ENCODE assay signal across 10 mouse cellular contexts in the genomic region with DNA sequence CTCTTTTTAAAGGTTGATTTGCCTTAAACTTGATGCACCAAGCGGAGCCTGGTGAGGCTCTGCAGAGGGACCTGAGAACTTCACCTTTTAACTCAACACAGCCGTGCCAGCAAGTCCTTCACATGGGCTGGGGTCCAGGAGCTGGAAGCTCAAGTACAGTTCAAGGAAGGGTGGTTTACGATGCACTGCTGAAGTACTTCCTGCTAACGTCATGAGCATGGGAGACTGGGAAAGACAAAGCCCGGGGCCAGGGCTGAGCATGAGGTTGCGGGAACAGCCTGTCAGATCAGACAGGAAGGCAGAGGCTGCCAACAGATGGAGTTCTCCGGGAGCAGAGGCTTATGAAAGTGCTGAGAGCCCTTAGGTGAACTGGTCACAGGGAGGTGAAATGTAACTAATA. TPM values are rescaled to one million over a fixed set of nuclear protein-coding genes. Genes with fewer than 3 reads are reported as not detected.
DNase-seq lines count a peak whose midpoint lies in the region; ATAC-seq and TF ChIP-seq lines count a peak whose summit lies in the region.
"Had no signal": no experiment of that assay in that cellular context is flagged by ENCODE, and none has a peak within 500 bp of the region (broad histone marks: within the 10 kb centered on the region; RNA-seq: fewer than 3 reads in every experiment).

No protein-coding gene starts in this region.

- DNase-seq in 416B (ENCODE audit: low read depth) (peak; percentile 37), MN1 (ENCODE audit: low spot score) (no peak)
- DNase-seq in adrenal gland, postnatal 36 days = peak; percentile 3 to 20
- DNase-seq in heart, postnatal 0 days (ENCODE audit: low spot score) = peak; percentile 84
- peak; percentile 53 for DNase-seq in limb, embryonic 11.5 days (ENCODE audit: low spot score)
- no peak for DNase-seq in spleen, postnatal 10 days (ENCODE audit: low spot score in 2 of 2)
- no peak for DNase-seq in hindbrain, embryonic 11.5 days (ENCODE audit: low spot score)
- DNase-seq in thymus, postnatal 0 days (ENCODE audit: low spot score) = no peak

- no peak for TF ChIP-seq EP300 in heart, postnatal 0 days (IDR thresholded peaks at IDR 0.05; ENCODE audit: low read depth)

- 0 out of 2 replicates have a peak overlapping the region, but pooled peaks have one; percentile 2 for H3K4me2 ChIP-seq in heart, postnatal 0 days (ENCODE audit: low read depth, low read length)
- H3K4me2 ChIP-seq in limb, embryonic 11.5 days (ENCODE audit: low read depth, severe bottlenecking) = no peak overlapping the region
- H3K4me2 ChIP-seq in hindbrain, embryonic 11.5 days (replicated peaks; ENCODE audit: low read depth, low read length) = no peak overlapping the region

- whole genome bisulfite sequencing in heart, postnatal 0 days = 16% methylated on average over 7 of the region's 7 CpGs
- WGBS in limb, embryonic 11.5 days = 20% methylated on average over 7 of the region's 7 CpGs
- 61% methylated on average over 7 of the region's 7 CpGs for WGBS in hindbrain, embryonic 11.5 days

- H3K27me3 ChIP-seq in heart, postnatal 0 days (ENCODE audit: control insufficient read depth, insufficient read depth, low read length) = no peaks in the 10 kb centered on the region
- H3K27me3 ChIP-seq in limb, embryonic 11.5 days (ENCODE audit: control insufficient read depth, insufficient read depth, low read length) = no peaks in the 10 kb centered on the region
- no peaks in the 10 kb centered on the region for H3K27me3 ChIP-seq in hindbrain, embryonic 11.5 days (ENCODE audit: control insufficient read depth, insufficient read depth, low read length)

- ATAC-seq in heart, postnatal 0 days (ENCODE audit: insufficient read depth, low read depth) = peak; percentile 89
- no peak for ATAC-seq in limb, embryonic 11.5 days (ENCODE audit: insufficient number of reproducible peaks, low FRiP score, low TSS enrichment, low read depth)
- no peak for ATAC-seq in hindbrain, embryonic 11.5 days (ENCODE audit: low FRiP score)

- H3K9me3 ChIP-seq in heart, postnatal 0 days (replicated peaks; ENCODE audit: control insufficient read depth, low read length) = no peaks in the 10 kb centered on the region
- H3K9me3 ChIP-seq in limb, embryonic 11.5 days (ENCODE audit: control insufficient read depth, low read length) = no peaks in the 10 kb centered on the region
- H3K9me3 ChIP-seq in hindbrain, embryonic 11.5 days (ENCODE audit: control insufficient read depth, low read length) = no peaks in the 10 kb centered on the region

- H3K36me3 ChIP-seq in heart, postnatal 0 days (replicated peaks; ENCODE audit: control insufficient read depth, insufficient read depth, low read length) = no peaks in the 10 kb centered on the region
- no peaks in the 10 kb centered on the region for H3K36me3 ChIP-seq in limb, embryonic 11.5 days (ENCODE audit: control insufficient read depth, insufficient read depth, low read length)
- H3K36me3 ChIP-seq in hindbrain, embryonic 11.5 days (ENCODE audit: control insufficient read depth, insufficient read depth, low read length) = no peaks in the 10 kb centered on the region

- no peaks in the 10 kb centered on the region for H3K4me1 ChIP-seq in heart, postnatal 0 days (ENCODE audit: control insufficient read depth, insufficient read depth)
- H3K4me1 ChIP-seq in limb, embryonic 11.5 days (ENCODE audit: control insufficient read depth, insufficient read depth, low read length) = no peaks in the 10 kb centered on the region
- no peaks in the 10 kb centered on the region for H3K4me1 ChIP-seq in hindbrain, embryonic 11.5 days (replicated peaks; ENCODE audit: control insufficient read depth, insufficient read depth, low read length)

- no peak for TF ChIP-seq CTCF in heart, postnatal 0 days (IDR thresholded peaks at IDR 0.05; ENCODE audit: low read depth)

- H3K27ac ChIP-seq in heart, postnatal 0 days (ENCODE audit: low read depth) = no peak overlapping the region
- H3K27ac ChIP-seq in limb, embryonic 11.5 days (replicated peaks; ENCODE audit: low read depth, low read length) = no peak overlapping the region
- H3K27ac ChIP-seq in hindbrain, embryonic 11.5 days (ENCODE audit: low read depth, low read length) = no peak overlapping the region

- H3K9ac ChIP-seq in heart, postnatal 0 days (replicated peaks; ENCODE audit: low read depth, low read length) = no peak overlapping the region
- no peak overlapping the region for H3K9ac ChIP-seq in limb, embryonic 11.5 days (ENCODE audit: low read length)
- no peak overlapping the region for H3K9ac ChIP-seq in hindbrain, embryonic 11.5 days (ENCODE audit: low read depth, low read length)

- no peak overlapping the region for H3K4me3 ChIP-seq in heart, postnatal 0 days (ENCODE audit: low read depth, low read length)
- no peak overlapping the region for H3K4me3 ChIP-seq in limb, embryonic 11.5 days (ENCODE audit: low read depth, low read length)
- H3K4me3 ChIP-seq in hindbrain, embryonic 11.5 days (ENCODE audit: low read depth, low read length) = no peak overlapping the region

RNA-seq across cellular contexts. Expression of a gene that starts 10.9 kb away (rescaled TPM):
- 1 to 10 TPM; 1.9 to 2.7 TPM for total RNA-seq in adrenal gland, postnatal 36 days (2021)
- total RNA-seq in heart, postnatal 0 days (2014; rRNA removed; ENCODE audit: low replicate concordance) = 1.6 and 4.4 TPM in 2 replicates
- polyA plus RNA-seq in heart, postnatal 0 days (2015; fragmentation: Nextera tagmentation; extraction: Ambion mirVana) = 22.1 and 24.1 TPM in 2 replicates
- not detected in 2 replicates for polyA plus RNA-seq in limb, embryonic 11.5 days (2014; fragmentation: Nextera tagmentation; extraction: Ambion mirVana)
- polyA plus RNA-seq in hindbrain, embryonic 11.5 days (2014; fragmentation: Nextera tagmentation; extraction: Ambion mirVana) = not detected in 2 replicates
- polyA plus RNA-seq in thymus, postnatal 0 days (2015; fragmentation: Nextera tagmentation; extraction: Ambion mirVana) = 6.9 and 7.2 TPM in 2 replicates
- total RNA-seq: hematopoietic stem cell, adult 5-6 weeks had no signal
- polyA plus RNA-seq: neural tube, embryonic 11.5 days had no signal

RNA-seq across cellular contexts. Expression of a gene that starts 17.2 kb away (rescaled TPM):
- not detected for total RNA-seq in adrenal gland, postnatal 36 days (2021)
- total RNA-seq in heart, postnatal 0 days (2014; rRNA removed; ENCODE audit: low replicate concordance) = not detected in 2 replicates
- not detected in 2 replicates for polyA plus RNA-seq in heart, postnatal 0 days (2015; fragmentation: Nextera tagmentation; extraction: Ambion mirVana)
- polyA plus RNA-seq in limb, embryonic 11.5 days (2014; fragmentation: Nextera tagmentation; extraction: Ambion mirVana) = not detected in 2 replicates
- polyA plus RNA-seq in hindbrain, embryonic 11.5 days (2014; fragmentation: Nextera tagmentation; extraction: Ambion mirVana) = not detected in 2 replicates
- 0.15 TPM in 1 of 2 replicates, not detected in the other for polyA plus RNA-seq in thymus, postnatal 0 days (2015; fragmentation: Nextera tagmentation; extraction: Ambion mirVana)
- total RNA-seq: hematopoietic stem cell, adult 5-6 weeks had no signal
- polyA plus RNA-seq: neural tube, embryonic 11.5 days had no signal

RNA-seq across cellular contexts. Expression of a gene that starts 33.5 kb away (rescaled TPM):
- 10 to 100 TPM; 51.6 to 73.8 TPM for total RNA-seq in adrenal gland, postnatal 36 days (2021)
- total RNA-seq in heart, postnatal 0 days (2014; rRNA removed; ENCODE audit: low replicate concordance) = 89.1 and 138 TPM in 2 replicates
- polyA plus RNA-seq in heart, postnatal 0 days (2015; fragmentation: Nextera tagmentation; extraction: Ambion mirVana) = 79.5 and 88.3 TPM in 2 replicates
- polyA plus RNA-seq in limb, embryonic 11.5 days (2014; fragmentation: Nextera tagmentation; extraction: Ambion mirVana) = 67.2 and 70.2 TPM in 2 replicates
- 39.7 and 41.9 TPM in 2 replicates for polyA plus RNA-seq in hindbrain, embryonic 11.5 days (2014; fragmentation: Nextera tagmentation; extraction: Ambion mirVana)
- polyA plus RNA-seq in thymus, postnatal 0 days (2015; fragmentation: Nextera tagmentation; extraction: Ambion mirVana) = 72.5 and 74.8 TPM in 2 replicates

RNA-seq across cellular contexts. Expression of a gene that starts 48.8 kb away (rescaled TPM):
- total RNA-seq in adrenal gland, postnatal 36 days (2021) = 10 to 100 TPM; 16.6 to 17.0 TPM
- 17.1 and 19.5 TPM in 2 replicates for total RNA-seq in heart, postnatal 0 days (2014; rRNA removed; ENCODE audit: low replicate concordance)
- polyA plus RNA-seq in heart, postnatal 0 days (2015; fragmentation: Nextera tagmentation; extraction: Ambion mirVana) = 5.0 and 5.3 TPM in 2 replicates
- 17.4 and 18.4 TPM in 2 replicates for polyA plus RNA-seq in limb, embryonic 11.5 days (2014; fragmentation: Nextera tagmentation; extraction: Ambion mirVana)
- polyA plus RNA-seq in hindbrain, embryonic 11.5 days (2014; fragmentation: Nextera tagmentation; extraction: Ambion mirVana) = 7.8 and 9.3 TPM in 2 replicates
- 8.5 and 9.8 TPM in 2 replicates for polyA plus RNA-seq in thymus, postnatal 0 days (2015; fragmentation: Nextera tagmentation; extraction: Ambion mirVana)

RNA-seq across cellular contexts. Expression of a gene that starts 49.4 kb away (rescaled TPM):
- total RNA-seq in adrenal gland, postnatal 36 days (2021) = under 1 TPM in 1 of 2 experiments, not detected in 1; 0.13 TPM
- total RNA-seq in heart, postnatal 0 days (2014; rRNA removed; ENCODE audit: low replicate concordance) = 0.73 and 2.5 TPM in 2 replicates
- polyA plus RNA-seq in heart, postnatal 0 days (2015; fragmentation: Nextera tagmentation; extraction: Ambion mirVana) = 0.47 and 0.68 TPM in 2 replicates
- 0.11 and 0.27 TPM in 2 replicates for polyA plus RNA-seq in limb, embryonic 11.5 days (2014; fragmentation: Nextera tagmentation; extraction: Ambion mirVana)
- polyA plus RNA-seq in hindbrain, embryonic 11.5 days (2014; fragmentation: Nextera tagmentation; extraction: Ambion mirVana) = 0.17 and 0.31 TPM in 2 replicates
- polyA plus RNA-seq in thymus, postnatal 0 days (2015; fragmentation: Nextera tagmentation; extraction: Ambion mirVana) = 0.05 and 0.12 TPM in 2 replicates

Comparison
In these comparisons a context has a peak if more than half of its experiments do, and no peak if none do; other contexts are left out.
1. DNase-seq: peak in 416B (single experiment), adrenal gland, postnatal 36 days (2 of 2), heart, postnatal 0 days (single experiment) and limb, embryonic 11.5 days (single experiment); none in spleen, postnatal 10 days (0 of 2), hindbrain, embryonic 11.5 days (single experiment), MN1 (single experiment) and thymus, postnatal 0 days (single experiment).